Mouse (Mus musculus): ENCODE data around the gene Rassf4.

Rassf4 gene

GRCm38 (mm10) chr6:116671768-116672167, 2.0 kb downstream of the Rassf4 start:
- DNase-seq (ENCODE audit: low spot score in 2 of 2) = no peak

- no peak for DNase-seq (ENCODE audit: low spot score in 2 of 2)
Measured at GRCm38 (mm10) chr6:116671031-116671430, 2.7 kb downstream of the Rassf4 start.

- DNase-seq (ENCODE audit: low spot score in 2 of 2) = no peak
Measured at GRCm38 (mm10) chr6:116670144-116670543, 3.6 kb downstream of the Rassf4 start.

GRCm38 (mm10) chr6:116668682-116669470, 4.9 kb downstream of the Rassf4 start:
- DNase-seq (ENCODE audit: low spot score in 2 of 2) = no peak

- DNase-seq (ENCODE audit: low spot score in 2 of 2) = no peak
Measured at GRCm38 (mm10) chr6:116667382-116667781, 6.4 kb downstream of the Rassf4 start.

GRCm38 (mm10) chr6:116666892-116667291, 6.9 kb downstream of the Rassf4 start:
- DNase-seq (ENCODE audit: low spot score in 2 of 2) = no peak

GRCm38 (mm10) chr6:116666085-116666750, 7.5 kb downstream of the Rassf4 start:
- no peak for DNase-seq (ENCODE audit: low spot score in 2 of 2)

GRCm38 (mm10) chr6:116664830-116665229, 8.9 kb downstream of the Rassf4 start:
- no peak for DNase-seq (ENCODE audit: low spot score in 2 of 2)

- DNase-seq (ENCODE audit: low spot score in 2 of 2) = peak in 1 of 2 experiments; percentile 50
Measured at GRCm38 (mm10) chr6:116664031-116664430, 9.7 kb downstream of the Rassf4 start.

GRCm38 (mm10) chr6:116663364-116663763, 10.4 kb downstream of the Rassf4 start:
- no peak for DNase-seq (ENCODE audit: low spot score in 2 of 2)

- DNase-seq (ENCODE audit: low spot score in 2 of 2) = peak in 1 of 2 experiments; percentile 50
Measured at GRCm38 (mm10) chr6:116653684-116654454, 19.9 kb downstream of the Rassf4 start.

- DNase-seq (ENCODE audit: low spot score in 2 of 2) = no peak
Measured at GRCm38 (mm10) chr6:116653191-116653590, 20.6 kb downstream of the Rassf4 start.

GRCm38 (mm10) chr6:116651437-116652118, 22.2 kb downstream of the Rassf4 start:
- peak; percentile 64 to 67 for DNase-seq (ENCODE audit: low spot score in 2 of 2)

- DNase-seq (ENCODE audit: low spot score in 2 of 2) = peak; percentile 84 to 88
Measured at GRCm38 (mm10) chr6:116650406-116650805, 23.3 kb downstream of the Rassf4 start, which contains the start of gene Depp1. Gene Depp1, plus strand, starts transcription at chr6:116650609.

GRCm38 (mm10) chr6:116649811-116650210, 23.9 kb downstream of the Rassf4 start:
- DNase-seq (ENCODE audit: low spot score in 2 of 2) = no peak

GRCm38 (mm10) chr6:116647763-116648162, 26.0 kb downstream of the Rassf4 start:
- peak; percentile 77 to 89 for DNase-seq (ENCODE audit: low spot score in 2 of 2)

- DNase-seq (ENCODE audit: low spot score in 2 of 2) = peak; percentile 71 to 87
Measured at GRCm38 (mm10) chr6:116644335-116644734, 29.4 kb downstream of the Rassf4 start.

- peak in 1 of 2 experiments; percentile 39 for DNase-seq (ENCODE audit: low spot score in 2 of 2)
Measured at GRCm38 (mm10) chr6:116643881-116644280, 29.9 kb downstream of the Rassf4 start.

- DNase-seq (ENCODE audit: low spot score in 2 of 2) = no peak
Measured at GRCm38 (mm10) chr6:116642942-116643341, 30.8 kb downstream of the Rassf4 start.

- peak in 1 of 2 experiments; percentile 58 for DNase-seq (ENCODE audit: low spot score in 2 of 2)
Measured at GRCm38 (mm10) chr6:116639663-116640062, 34.1 kb downstream of the Rassf4 start.

GRCm38 (mm10) chr6:116638871-116639270, 34.9 kb downstream of the Rassf4 start:
- no peak for DNase-seq (ENCODE audit: low spot score in 2 of 2)
